Mouse (Mus musculus): Measurements from ENCODE around the gene Zfp985. TPM values are rescaled to one million over a fixed set of nuclear protein-coding genes. Genes with fewer than 3 reads are reported as not detected.
"Not testable (repeated sequence)": the region's sequence is repeated elsewhere in the genome, so short reads cannot be mapped to it uniquely, and the experiment has no call there.

Gene Zfp985
- 0.08 and 0.17 TPM in 2 replicates for polyA plus RNA-seq (2014; fragmentation: Nextera tagmentation; extraction: Ambion mirVana)

GRCm38 (mm10) chr4:147553071-147553470 lies at the start of gene Zfp985:
Gene Zfp985, plus strand, starts transcription at chr4:147553277.
- WGBS: 77% methylated on average over 5 of the region's 5 CpGs
- H3K27me3 ChIP-seq (replicated peaks; ENCODE audit: control insufficient read depth, insufficient read depth, low read length); DNase-seq (ENCODE audit: low spot score); H3K4me3 ChIP-seq (ENCODE audit: low read depth, low read length); ATAC-seq (ENCODE audit: low read depth); H3K36me3 ChIP-seq (ENCODE audit: control insufficient read depth, insufficient read depth, low read length); H3K9ac ChIP-seq (ENCODE audit: low read depth, low read length); H3K4me1 ChIP-seq (ENCODE audit: control insufficient read depth, insufficient read depth, low read length); H3K4me2 ChIP-seq (ENCODE audit: low read depth, low read length); H3K27ac ChIP-seq (replicated peaks; ENCODE audit: low read depth, low read length): not testable (repeated sequence)
- peaks cover 26% of the 10 kb centered on the region for H3K9me3 ChIP-seq (ENCODE audit: control insufficient read depth, low read length)

GRCm38 (mm10) chr4:147509174-147509573 lies 43.9 kb upstream of the Zfp985 start:
- 78% methylated on average over 2 of the region's 2 CpGs for WGBS
- no peak overlapping the region for H3K4me3 ChIP-seq (ENCODE audit: low read depth, low read length)

GRCm38 (mm10) chr4:147518981-147519380 lies 34.1 kb upstream of the Zfp985 start:
- H3K27me3 ChIP-seq (replicated peaks; ENCODE audit: control insufficient read depth, insufficient read depth, low read length): no peaks in the 10 kb centered on the region
- no peaks in the 10 kb centered on the region for H3K36me3 ChIP-seq (ENCODE audit: control insufficient read depth, insufficient read depth, low read length)
- H3K9ac ChIP-seq (ENCODE audit: low read depth, low read length): no peak overlapping the region
- DNase-seq (ENCODE audit: low spot score) (no peak), ATAC-seq (ENCODE audit: low read depth) (no peak)
- 64% methylated on average over 2 of the region's 2 CpGs for WGBS
- no peaks in the 10 kb centered on the region for H3K4me1 ChIP-seq (ENCODE audit: control insufficient read depth, insufficient read depth, low read length)
- H3K4me2 ChIP-seq (ENCODE audit: low read depth, low read length): no peak overlapping the region
- no peak overlapping the region for H3K4me3 ChIP-seq (ENCODE audit: low read depth, low read length)
- peaks cover 83% of the 10 kb centered on the region for H3K9me3 ChIP-seq (ENCODE audit: control insufficient read depth, low read length)
- H3K27ac ChIP-seq (replicated peaks; ENCODE audit: low read depth, low read length): no peak overlapping the region

More at GRCm38 (mm10) chr4:147509174-147509573, 43.9 kb upstream of the Zfp985 start:
- no peak for DNase-seq (ENCODE audit: low spot score)
- ATAC-seq (ENCODE audit: low read depth): no peak
- Histone ChIP-seq H3K27me3 (replicated peaks; ENCODE audit: control insufficient read depth, insufficient read depth, low read length) (no peaks in the 10 kb centered on the region), H3K36me3 (ENCODE audit: control insufficient read depth, insufficient read depth, low read length) (peaks cover 3% of the 10 kb centered on the region; the same call in 1 of the 2 replicates), H3K4me1 (ENCODE audit: control insufficient read depth, insufficient read depth, low read length) (no peaks in the 10 kb centered on the region), H3K4me2 (ENCODE audit: low read depth, low read length) (no peak overlapping the region), H3K9me3 (ENCODE audit: control insufficient read depth, low read length) (peaks cover 45% of the 10 kb centered on the region), H3K27ac (replicated peaks; ENCODE audit: low read depth, low read length) (no peak overlapping the region), H3K9ac (ENCODE audit: low read depth, low read length) (no peak overlapping the region)

GRCm38 (mm10) chr4:147520100-147520499 lies 33.0 kb upstream of the Zfp985 start:
- H3K4me1 ChIP-seq (ENCODE audit: control insufficient read depth, insufficient read depth, low read length): no peaks in the 10 kb centered on the region
- H3K9ac ChIP-seq (ENCODE audit: low read depth, low read length): no peak overlapping the region
- no peak overlapping the region for H3K4me3 ChIP-seq (ENCODE audit: low read depth, low read length)
- H3K4me2 ChIP-seq (ENCODE audit: low read depth, low read length): no peak overlapping the region
- no peaks in the 10 kb centered on the region for H3K27me3 ChIP-seq (replicated peaks; ENCODE audit: control insufficient read depth, insufficient read depth, low read length)
- no peak overlapping the region for H3K27ac ChIP-seq (replicated peaks; ENCODE audit: low read depth, low read length)
- H3K36me3 ChIP-seq (ENCODE audit: control insufficient read depth, insufficient read depth, low read length): no peaks in the 10 kb centered on the region
- ATAC-seq (ENCODE audit: low read depth) (0 out of 2 replicates have a peak, but pooled peaks have one; percentile 19), DNase-seq (ENCODE audit: low spot score) (no peak)
- peaks cover 85% of the 10 kb centered on the region for H3K9me3 ChIP-seq (ENCODE audit: control insufficient read depth, low read length)

- no peak overlapping the region for H3K27ac ChIP-seq (replicated peaks; ENCODE audit: low read depth, low read length)
- H3K4me1 ChIP-seq (ENCODE audit: control insufficient read depth, insufficient read depth, low read length): no peaks in the 10 kb centered on the region
- no peaks in the 10 kb centered on the region for H3K27me3 ChIP-seq (replicated peaks; ENCODE audit: control insufficient read depth, insufficient read depth, low read length)
- no peak overlapping the region for H3K4me3 ChIP-seq (ENCODE audit: low read depth, low read length)
- ATAC-seq (ENCODE audit: low read depth) (no peak), DNase-seq (ENCODE audit: low spot score) (no peak)
- WGBS: 84% methylated on average over 1 of the region's 1 CpGs
- H3K9ac ChIP-seq (ENCODE audit: low read depth, low read length): no peak overlapping the region
- no peak overlapping the region for H3K4me2 ChIP-seq (ENCODE audit: low read depth, low read length)
- H3K36me3 ChIP-seq (ENCODE audit: control insufficient read depth, insufficient read depth, low read length): no peaks in the 10 kb centered on the region
- H3K9me3 ChIP-seq (ENCODE audit: control insufficient read depth, low read length): peaks cover 83% of the 10 kb centered on the region
Observed at GRCm38 (mm10) chr4:147525125-147525524, 28.0 kb upstream of the Zfp985 start.

- Histone ChIP-seq H3K27me3 (replicated peaks; ENCODE audit: control insufficient read depth, insufficient read depth, low read length) (no peaks in the 10 kb centered on the region), H3K9me3 (ENCODE audit: control insufficient read depth, low read length) (peaks cover 71% of the 10 kb centered on the region), H3K4me1 (ENCODE audit: control insufficient read depth, insufficient read depth, low read length) (no peaks in the 10 kb centered on the region), H3K27ac (replicated peaks; ENCODE audit: low read depth, low read length) (no peak overlapping the region), H3K9ac (ENCODE audit: low read depth, low read length) (no peak overlapping the region), H3K4me2 (ENCODE audit: low read depth, low read length) (no peak overlapping the region), H3K4me3 (ENCODE audit: low read depth, low read length) (no peak overlapping the region), H3K36me3 (ENCODE audit: control insufficient read depth, insufficient read depth, low read length) (no peaks in the 10 kb centered on the region)
- DNase-seq (ENCODE audit: low spot score) (no peak), ATAC-seq (ENCODE audit: low read depth) (no peak)
- 79% methylated on average over 1 of the region's 1 CpGs for WGBS
Observed at GRCm38 (mm10) chr4:147530366-147530765, 22.7 kb upstream of the Zfp985 start.

- H3K9me3 ChIP-seq (ENCODE audit: control insufficient read depth, low read length): peaks cover 66% of the 10 kb centered on the region
- H3K4me3 ChIP-seq (ENCODE audit: low read depth, low read length); ATAC-seq (ENCODE audit: low read depth): not testable (repeated sequence)
Observed at GRCm38 (mm10) chr4:147535916-147536315, 17.2 kb upstream of the Zfp985 start.

GRCm38 (mm10) chr4:147537702-147538101 lies 15.4 kb upstream of the Zfp985 start:
- H3K9ac ChIP-seq (ENCODE audit: low read depth, low read length): no peak overlapping the region
- DNase-seq (ENCODE audit: low spot score) (no peak), ATAC-seq (ENCODE audit: low read depth) (no peak)
- H3K27me3 ChIP-seq (replicated peaks; ENCODE audit: control insufficient read depth, insufficient read depth, low read length): no peaks in the 10 kb centered on the region
- no peak overlapping the region for H3K4me3 ChIP-seq (ENCODE audit: low read depth, low read length)
- no peak overlapping the region for H3K27ac ChIP-seq (replicated peaks; ENCODE audit: low read depth, low read length)
- WGBS: 82% methylated on average over 2 of the region's 2 CpGs
- H3K9me3 ChIP-seq (ENCODE audit: control insufficient read depth, low read length): peaks cover 57% of the 10 kb centered on the region
- H3K4me1 ChIP-seq (ENCODE audit: control insufficient read depth, insufficient read depth, low read length): no peaks in the 10 kb centered on the region
- H3K36me3 ChIP-seq (ENCODE audit: control insufficient read depth, insufficient read depth, low read length): no peaks in the 10 kb centered on the region
- H3K4me2 ChIP-seq (ENCODE audit: low read depth, low read length): no peak overlapping the region

More at GRCm38 (mm10) chr4:147535916-147536315, 17.2 kb upstream of the Zfp985 start:
- H3K36me3 ChIP-seq (ENCODE audit: control insufficient read depth, insufficient read depth, low read length); H3K27me3 ChIP-seq (replicated peaks; ENCODE audit: control insufficient read depth, insufficient read depth, low read length); H3K9ac ChIP-seq (ENCODE audit: low read depth, low read length); H3K27ac ChIP-seq (replicated peaks; ENCODE audit: low read depth, low read length); DNase-seq (ENCODE audit: low spot score); H3K4me2 ChIP-seq (ENCODE audit: low read depth, low read length); H3K4me1 ChIP-seq (ENCODE audit: control insufficient read depth, insufficient read depth, low read length): not testable (repeated sequence)

- not testable (repeated sequence) for H3K9ac ChIP-seq (ENCODE audit: low read depth, low read length); H3K27ac ChIP-seq (replicated peaks; ENCODE audit: low read depth, low read length); H3K4me1 ChIP-seq (ENCODE audit: control insufficient read depth, insufficient read depth, low read length); H3K36me3 ChIP-seq (ENCODE audit: control insufficient read depth, insufficient read depth, low read length); DNase-seq (ENCODE audit: low spot score); H3K27me3 ChIP-seq (replicated peaks; ENCODE audit: control insufficient read depth, insufficient read depth, low read length); ATAC-seq (ENCODE audit: low read depth); H3K4me2 ChIP-seq (ENCODE audit: low read depth, low read length); H3K4me3 ChIP-seq (ENCODE audit: low read depth, low read length)
- peaks cover 57% of the 10 kb centered on the region for H3K9me3 ChIP-seq (ENCODE audit: control insufficient read depth, low read length)
- 81% methylated on average over 3 of the region's 3 CpGs for WGBS
Observed at GRCm38 (mm10) chr4:147539918-147540317, 13.2 kb upstream of the Zfp985 start, which contains the start of gene Gm16503. Gene Gm16503, plus strand, starts transcription at chr4:147540218.
